Mouse (Mus musculus) liver, embryonic 13.5 days (tissue): Measurements from ENCODE around the gene Hemk1. TPM values are rescaled to one million over a fixed set of nuclear protein-coding genes. Genes with fewer than 3 reads are reported as not detected.

ENCODE experiments used
- ATAC-seq: fragments of 200-750 bp; cut with Nextera tagmentation; 2 replicates; pipeline ENCODE4 v1.8.0; 2017; ENCODE audit warnings: low read depth, mild to moderate bottlenecking, moderate number of reproducible peaks, moderate library complexity
- DNase-seq: peaks from one replicate; pipeline ENCODE4 v3.0.0; 2022
- H3K27ac ChIP-seq: fragments of 300-500 bp; sonication (generic); 2 replicates; pipeline ENCODE4 v1.5.1; 2015; ENCODE audit warnings: moderate library complexity, mild to moderate bottlenecking, inconsistent platforms
- H3K27me3 ChIP-seq: fragments of 300-500 bp; sonication (generic); 2 replicates; pipeline ENCODE4 v1.6.1; 2015; ENCODE audit warnings: mild to moderate bottlenecking, inconsistent platforms
- H3K36me3 ChIP-seq: fragments of 300-500 bp; sonication (generic); 2 replicates; pipeline ENCODE4 v1.6.1; 2015; ENCODE audit warnings: mild to moderate bottlenecking, inconsistent platforms
- H3K4me1 ChIP-seq: fragments of 300-500 bp; sonication (generic); replicated peaks from 2 replicates; pipeline ENCODE4 v1.6.1; 2015; ENCODE audit warnings: inconsistent platforms
- H3K4me2 ChIP-seq: fragments of 300-500 bp; sonication (generic); 2 replicates; pipeline ENCODE4 v1.6.1; 2015; ENCODE audit warnings: inconsistent platforms, mild to moderate bottlenecking, moderate library complexity
- H3K4me3 ChIP-seq: fragments of 300-500 bp; sonication (generic); replicated peaks from 2 replicates; pipeline ENCODE4 v1.5.1; 2015; ENCODE audit warnings: mild to moderate bottlenecking, inconsistent platforms
- H3K9ac ChIP-seq: fragments of 300-500 bp; sonication (generic); 2 replicates; pipeline ENCODE4 v1.6.1; 2015; ENCODE audit warnings: mild to moderate bottlenecking, inconsistent platforms
- H3K9me3 ChIP-seq: fragments of 300-500 bp; sonication (generic); replicated peaks from 2 replicates; pipeline ENCODE4 v1.6.1; 2016; ENCODE audit warnings: inconsistent platforms
- WGBS: fragments of 180-500 bp; shearing (Covaris S2); methylation state at CpG from one replicate; pipeline ENCODE4 v1.1.7; 2015; ENCODE audit not compliant: insufficient replicate concordance; 5-methylcytosine and 5-hydroxymethylcytosine counted together
- polyA plus RNA-seq: library from polyadenylated mRNA; unstranded; fragments of >200 nt; fragmentation: Nextera tagmentation; extraction: Ambion mirVana; gene quantifications from 2 replicates; pipeline ENCODE4 v1.2.1, GENCODE M21; 2015

Gene Hemk1
- polyA plus RNA-seq, 1 experiment from 2014 or later: 3.8 TPM

DNA sequence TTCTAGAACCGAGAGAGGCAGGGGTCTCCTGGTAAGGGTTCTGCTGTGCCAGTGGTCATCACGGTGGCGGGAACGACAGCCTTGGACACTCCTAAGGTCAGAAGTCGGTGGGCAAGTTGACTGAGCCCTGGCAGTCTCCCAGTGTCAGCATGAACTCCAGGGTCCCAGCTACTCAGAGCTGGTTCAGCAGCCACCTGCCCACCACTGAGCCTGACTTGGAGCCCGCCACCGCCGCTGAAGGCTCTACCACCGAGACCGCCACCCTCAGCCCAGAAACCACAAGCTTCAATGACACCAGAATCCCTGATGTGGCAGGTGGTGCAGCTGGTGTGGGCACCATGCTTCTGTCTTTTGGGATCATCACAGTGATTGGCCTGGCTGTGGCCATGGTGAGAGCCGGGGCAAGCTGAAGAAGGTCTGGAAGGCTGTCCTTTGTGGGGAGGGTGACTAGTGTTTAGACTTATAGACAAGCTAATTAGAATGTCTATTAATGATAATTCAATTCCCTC lies 4.1 kb upstream of the Hemk1 start:
- H3K9ac ChIP-seq: no peak overlapping the region
- no peak overlapping the region for H3K4me2 ChIP-seq
- peaks cover 25% of the 10 kb centered on the region for H3K4me1 ChIP-seq
- no peak overlapping the region for H3K4me3 ChIP-seq
- H3K27me3 ChIP-seq: peaks cover 40% of the 10 kb centered on the region
- ATAC-seq (no peak), DNase-seq (no peak)
- 68% methylated on average over 11 of the region's 11 CpGs for WGBS
- H3K9me3 ChIP-seq: no peaks in the 10 kb centered on the region
- H3K36me3 ChIP-seq: no peaks in the 10 kb centered on the region
- H3K27ac ChIP-seq: no peak overlapping the region

DNA sequence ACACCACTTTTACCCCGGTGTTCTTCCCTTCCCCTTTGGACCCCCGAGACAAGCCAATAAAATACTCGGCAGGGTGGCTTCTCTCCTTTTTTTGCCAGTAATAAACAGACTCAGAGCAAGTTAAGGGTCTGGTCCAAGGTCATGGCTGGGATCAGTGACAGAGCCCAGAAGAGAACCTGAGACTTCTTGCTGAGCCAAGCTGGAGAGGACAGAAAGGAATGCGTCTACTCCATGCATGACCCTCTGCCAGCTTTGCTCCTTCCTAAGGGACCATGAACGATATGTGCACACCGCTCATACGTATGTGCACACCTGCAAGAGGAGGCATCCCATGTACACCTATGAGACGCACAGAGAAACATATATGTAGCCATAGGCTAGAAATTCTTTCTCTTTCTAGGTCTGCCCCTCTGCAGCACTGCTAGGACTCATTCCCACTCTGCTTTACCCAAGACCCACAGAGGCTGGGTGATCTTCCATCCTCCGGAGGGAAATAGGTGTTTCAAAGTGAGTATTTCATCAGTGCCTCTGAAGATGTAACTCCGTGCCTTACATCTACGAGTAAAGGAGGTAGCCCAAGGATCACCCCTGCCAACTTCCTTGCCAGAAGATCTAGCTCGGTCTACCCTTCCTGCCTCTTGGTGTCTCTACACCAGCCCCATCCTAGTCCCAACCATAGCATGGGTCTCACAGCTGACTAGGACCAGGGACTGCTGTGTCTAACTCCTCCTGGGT lies 2.9 kb upstream of the Hemk1 start:
- peak overlapping the region; percentile 84 for H3K4me2 ChIP-seq
- H3K9me3 ChIP-seq: no peaks in the 10 kb centered on the region
- ATAC-seq (no peak), DNase-seq (no peak)
- H3K4me1 ChIP-seq: peaks cover 28% of the 10 kb centered on the region
- no peak overlapping the region for H3K27ac ChIP-seq
- no peaks in the 10 kb centered on the region for H3K36me3 ChIP-seq
- peaks cover 40% of the 10 kb centered on the region for H3K27me3 ChIP-seq
- 43% methylated on average over 12 of the region's 12 CpGs for WGBS
- H3K4me3 ChIP-seq: peak overlapping the region; percentile 63
- H3K9ac ChIP-seq: peak overlapping the region; percentile 67

DNA sequence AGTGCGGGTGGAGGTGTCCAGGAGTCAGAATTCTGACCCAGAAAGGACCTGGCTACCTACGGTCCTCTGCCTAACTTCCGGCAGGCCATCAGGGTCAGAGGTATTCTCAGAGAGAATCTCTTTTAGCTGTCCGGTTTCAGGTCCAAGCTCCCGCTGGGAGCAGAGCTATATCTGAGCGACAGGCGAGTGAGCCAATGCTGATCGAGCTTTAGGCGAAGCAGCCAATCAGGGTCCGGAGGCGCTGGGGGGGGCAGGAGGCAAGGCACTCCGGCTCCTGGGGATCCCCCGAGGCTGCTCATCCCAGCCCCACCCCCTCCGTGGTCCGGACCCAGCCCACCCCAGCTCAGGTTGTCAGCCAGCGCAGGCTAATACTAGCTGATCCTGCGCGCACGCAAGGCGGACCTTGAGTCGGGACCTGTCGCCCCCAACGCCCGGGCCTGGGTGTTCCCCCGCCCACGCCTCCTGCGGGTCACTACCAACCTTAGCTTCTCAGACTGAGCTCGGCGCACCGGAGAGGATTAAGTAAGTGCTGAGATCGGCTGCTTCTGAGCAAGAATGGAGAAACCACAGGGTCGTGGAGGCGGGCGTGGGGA lies 2.2 kb upstream of the Hemk1 start, which contains the start of gene 6430571L13Rik:
6430571L13Rik (plus strand) TSS at position 336 of the 593 bp plus-strand sequence.
- peak; percentile 68 for DNase-seq
- H3K36me3 ChIP-seq: no peaks in the 10 kb centered on the region
- WGBS: under 1% methylated on average over 34 of the region's 34 CpGs
- H3K4me1 ChIP-seq: peaks cover 28% of the 10 kb centered on the region
- peak within 1 kb of the TSS; percentile 67 for H3K9ac ChIP-seq
- H3K27ac ChIP-seq: no peak within 1 kb of the TSS
- peaks cover 40% of the 10 kb centered on the region for H3K27me3 ChIP-seq
- ATAC-seq: peak; percentile 85
- H3K4me3 ChIP-seq: peak within 1 kb of the TSS; percentile 63
- H3K9me3 ChIP-seq: no peaks in the 10 kb centered on the region
- H3K4me2 ChIP-seq: peak within 1 kb of the TSS; percentile 84

DNA sequence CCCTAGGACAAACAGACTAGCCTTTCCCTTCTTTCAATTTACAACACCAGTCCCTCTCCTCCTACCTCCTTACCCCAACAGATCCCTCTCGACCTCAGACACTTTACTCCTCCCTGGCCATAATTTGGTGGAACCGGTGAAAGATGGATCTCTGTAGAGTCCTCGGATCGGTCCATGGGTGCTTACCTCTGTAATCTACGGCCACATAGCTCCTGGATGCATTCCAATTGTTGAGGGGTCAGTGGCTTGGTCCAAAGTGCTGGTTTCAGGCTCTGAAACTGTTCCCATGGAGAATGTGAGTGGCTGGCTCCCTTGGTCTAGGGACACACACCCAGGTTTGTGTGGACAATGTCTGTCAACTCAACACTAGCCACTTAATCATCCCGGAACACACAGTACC lies 1.8 kb downstream of the Hemk1 start:
- no peak overlapping the region for H3K27ac ChIP-seq
- 78% methylated on average over 6 of the region's 6 CpGs for WGBS
- DNase-seq (no peak), ATAC-seq (no peak)
- no peaks in the 10 kb centered on the region for H3K9me3 ChIP-seq
- no peak overlapping the region for H3K4me2 ChIP-seq
- H3K4me1 ChIP-seq: peaks cover 28% of the 10 kb centered on the region
- H3K36me3 ChIP-seq: 0 out of 2 replicates have a peak, but pooled peaks cover 2% of the 10 kb centered on the region
- peaks cover 11% of the 10 kb centered on the region for H3K27me3 ChIP-seq
- no peak overlapping the region for H3K9ac ChIP-seq
- H3K4me3 ChIP-seq: no peak overlapping the region

DNA sequence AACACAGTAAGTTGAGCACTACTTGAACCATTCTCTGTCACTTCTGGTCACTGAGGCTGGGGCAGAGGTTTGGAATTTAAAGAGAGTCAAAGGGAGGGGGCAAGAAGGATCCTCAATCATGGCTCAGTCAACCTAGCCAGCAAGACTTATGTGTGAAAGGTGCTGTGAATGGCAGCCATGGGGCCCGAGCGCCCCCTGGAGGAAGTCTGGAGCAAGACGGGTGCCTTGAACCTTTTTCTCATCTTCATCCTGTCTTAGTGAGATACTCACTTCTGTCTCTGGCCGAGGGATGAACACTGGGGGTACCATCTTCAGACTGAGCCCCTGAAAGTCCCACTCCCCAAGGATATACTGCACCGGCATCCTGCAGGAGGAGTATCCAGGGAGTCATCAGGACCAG lies 2.2 kb downstream of the Hemk1 start:
- Histone ChIP-seq H3K27ac (no peak overlapping the region), H3K36me3 (0 out of 2 replicates have a peak, but pooled peaks cover 2% of the 10 kb centered on the region), H3K9me3 (no peaks in the 10 kb centered on the region), H3K9ac (no peak overlapping the region), H3K27me3 (peaks cover 6% of the 10 kb centered on the region), H3K4me3 (no peak overlapping the region), H3K4me1 (peaks cover 26% of the 10 kb centered on the region), H3K4me2 (no peak overlapping the region)
- DNase-seq (peak; percentile 68), ATAC-seq (no peak)
- WGBS: 0% methylated on average over 5 of the region's 5 CpGs

DNA sequence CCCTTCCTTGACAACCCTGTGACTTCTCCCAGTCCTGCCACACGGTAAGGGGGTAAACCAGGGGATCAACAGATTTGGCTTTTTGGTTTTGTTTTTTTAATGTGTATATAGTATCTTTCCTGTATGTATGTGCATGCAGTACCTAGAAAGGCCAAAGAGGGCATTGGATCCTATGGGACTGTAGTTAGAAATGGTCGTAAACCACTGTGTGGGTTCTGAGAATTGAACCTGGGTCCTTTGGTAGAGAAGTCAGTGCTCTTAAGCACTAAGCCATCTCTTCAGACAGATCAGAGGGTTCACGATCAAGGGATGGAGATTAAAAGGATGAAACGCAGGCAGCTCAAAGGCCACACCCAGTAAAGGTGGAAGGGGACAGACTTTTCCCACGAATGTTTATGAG lies 3.1 kb downstream of the Hemk1 start:
- no peaks in the 10 kb centered on the region for H3K27me3 ChIP-seq
- H3K4me2 ChIP-seq: no peak overlapping the region

DNA sequence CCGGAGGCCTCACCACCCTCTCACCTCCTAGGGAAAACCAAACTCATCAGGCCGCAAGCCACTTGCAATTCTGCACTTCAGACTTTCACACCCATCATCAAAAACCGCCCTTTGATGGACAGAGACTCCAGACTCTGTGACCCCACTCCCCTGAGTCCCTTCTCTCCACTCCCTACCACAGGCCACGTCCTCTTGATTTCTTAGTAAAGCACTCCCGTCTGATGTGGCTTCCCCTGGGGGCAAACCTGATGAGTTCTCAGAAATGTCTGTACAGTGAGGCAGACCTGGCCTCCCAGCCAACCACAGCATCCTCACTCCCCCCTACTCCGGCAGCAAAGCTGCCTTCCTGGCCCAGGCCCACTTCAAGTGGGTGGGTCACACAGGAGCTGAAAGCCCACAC lies 3.8 kb downstream of the Hemk1 start:
- peaks cover 20% of the 10 kb centered on the region for H3K4me1 ChIP-seq

More for the DNA sequence above, 3.1 kb downstream of the Hemk1 start:
- 77% methylated on average over 5 of the region's 5 CpGs for WGBS
- no peak overlapping the region for H3K27ac ChIP-seq
- 0 out of 2 replicates have a peak, but pooled peaks cover 2% of the 10 kb centered on the region for H3K36me3 ChIP-seq
- H3K9me3 ChIP-seq: no peaks in the 10 kb centered on the region
- H3K4me3 ChIP-seq: no peak overlapping the region
- DNase-seq: no peak
- H3K9ac ChIP-seq: no peak overlapping the region
- peaks cover 20% of the 10 kb centered on the region for H3K4me1 ChIP-seq
- no peak for ATAC-seq

DNA sequence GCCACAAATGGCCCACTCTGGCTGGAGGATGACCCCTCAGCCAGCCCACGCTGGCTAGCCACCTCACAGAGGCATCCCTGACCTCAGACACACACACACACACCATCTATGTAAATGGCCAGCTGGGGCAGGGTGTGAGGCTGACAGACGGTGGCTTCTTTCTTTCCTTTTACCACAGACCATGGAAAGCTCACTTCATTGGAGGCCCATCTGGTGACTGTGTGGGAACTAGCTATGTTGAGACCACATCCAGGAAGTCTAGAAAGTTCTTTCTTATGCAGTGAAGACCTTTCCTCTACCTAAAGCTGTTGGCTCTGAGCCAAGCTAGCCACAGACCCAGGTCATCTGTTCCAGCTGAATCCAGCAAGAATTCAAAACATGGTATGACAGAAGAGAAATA lies 4.5 kb downstream of the Hemk1 start:
- Histone ChIP-seq H3K9me3 (no peaks in the 10 kb centered on the region), H3K27me3 (no peaks in the 10 kb centered on the region), H3K36me3 (0 out of 2 replicates have a peak, but pooled peaks cover 2% of the 10 kb centered on the region), H3K27ac (no peak overlapping the region), H3K9ac (no peak overlapping the region), H3K4me2 (no peak overlapping the region), H3K4me1 (peaks cover 15% of the 10 kb centered on the region), H3K4me3 (no peak overlapping the region)
- no peak for DNase-seq
- ATAC-seq: no peak
- 67% methylated on average over 2 of the region's 2 CpGs for WGBS

More for the DNA sequence above, 3.8 kb downstream of the Hemk1 start:
- no peak for DNase-seq
- WGBS: 73% methylated on average over 6 of the region's 6 CpGs
- Histone ChIP-seq H3K9ac (no peak overlapping the region), H3K36me3 (0 out of 2 replicates have a peak, but pooled peaks cover 2% of the 10 kb centered on the region), H3K27me3 (no peaks in the 10 kb centered on the region), H3K4me2 (no peak overlapping the region), H3K9me3 (no peaks in the 10 kb centered on the region), H3K4me3 (no peak overlapping the region), H3K27ac (no peak overlapping the region)
- no peak for ATAC-seq

DNA sequence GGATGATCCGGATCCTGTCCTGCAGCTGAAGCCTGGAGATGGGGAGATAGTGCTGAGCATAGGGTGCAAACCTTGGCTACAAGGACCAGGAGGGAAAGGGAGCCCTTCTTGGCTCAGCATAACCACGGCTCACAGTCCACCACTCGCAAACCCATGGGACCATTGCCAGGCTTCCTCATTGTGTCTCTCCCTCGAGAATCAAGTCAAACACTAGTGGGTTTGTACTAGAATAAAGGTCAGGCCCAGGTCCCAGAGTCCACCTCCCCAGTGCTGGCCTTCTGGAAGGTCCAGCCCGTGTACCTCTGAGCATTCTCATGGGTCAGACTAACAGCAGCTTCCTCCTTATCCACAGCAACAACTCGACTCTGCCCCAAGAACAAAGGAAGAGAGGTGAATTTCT lies 7.4 kb downstream of the Hemk1 start:
- Histone ChIP-seq H3K4me2 (no peak overlapping the region), H3K4me1 (no peaks in the 10 kb centered on the region), H3K9ac (no peak overlapping the region), H3K9me3 (no peaks in the 10 kb centered on the region), H3K4me3 (no peak overlapping the region), H3K36me3 (0 out of 2 replicates have a peak, but pooled peaks cover 2% of the 10 kb centered on the region), H3K27me3 (no peaks in the 10 kb centered on the region), H3K27ac (no peak overlapping the region)
- ATAC-seq (no peak), DNase-seq (no peak)
- WGBS: 65% methylated on average over 6 of the region's 6 CpGs

DNA sequence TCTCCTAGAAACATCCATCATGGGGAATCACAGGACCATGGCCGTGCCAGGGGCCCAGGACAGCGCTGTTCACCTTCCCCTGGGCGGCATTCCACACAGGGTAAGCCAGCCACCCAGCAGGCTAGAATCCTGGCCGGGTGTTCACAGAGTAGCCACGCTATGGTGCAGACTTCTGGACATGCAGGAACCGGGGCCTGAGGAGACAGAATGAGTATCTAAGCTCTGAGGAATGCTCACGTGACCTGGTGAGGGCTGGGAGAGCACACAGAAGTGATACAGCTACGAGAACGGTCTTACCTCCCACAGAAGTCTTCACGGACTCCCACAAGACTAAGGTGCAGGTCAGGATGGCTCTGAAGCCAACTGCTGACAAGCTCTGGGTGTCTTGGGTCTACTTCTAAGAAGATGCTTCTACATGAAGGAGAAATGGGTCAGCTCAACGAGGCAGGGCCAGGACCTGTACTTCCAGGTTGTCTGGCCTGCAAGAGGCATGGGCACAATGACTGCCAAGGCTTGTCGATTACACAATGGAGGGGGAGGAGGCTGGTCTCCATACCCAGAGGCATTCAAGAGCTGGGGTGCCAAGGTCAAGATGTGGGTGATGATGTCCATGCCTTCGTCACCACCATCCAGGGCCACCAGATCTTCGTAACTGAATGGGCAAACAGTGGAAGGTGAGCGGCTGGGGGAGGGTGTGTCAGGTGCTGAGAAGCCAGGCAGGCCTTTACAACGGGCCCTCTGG lies 10.1 kb downstream of the Hemk1 start:
- no peak for DNase-seq
- H3K4me3 ChIP-seq: no peak overlapping the region
- H3K36me3 ChIP-seq: 0 out of 2 replicates have a peak, but pooled peaks cover 2% of the 10 kb centered on the region
- ATAC-seq: no peak
- H3K9ac ChIP-seq: no peak overlapping the region
- whole genome bisulfite sequencing: 81% methylated on average over 16 of the region's 16 CpGs
- H3K4me1 ChIP-seq: peaks cover 7% of the 10 kb centered on the region; the same call in 1 of the 2 replicates
- H3K9me3 ChIP-seq: no peaks in the 10 kb centered on the region
- no peaks in the 10 kb centered on the region; the same call in 1 of the 2 replicates for H3K27me3 ChIP-seq
- H3K27ac ChIP-seq: no peak overlapping the region
- H3K4me2 ChIP-seq: no peak overlapping the region

DNA sequence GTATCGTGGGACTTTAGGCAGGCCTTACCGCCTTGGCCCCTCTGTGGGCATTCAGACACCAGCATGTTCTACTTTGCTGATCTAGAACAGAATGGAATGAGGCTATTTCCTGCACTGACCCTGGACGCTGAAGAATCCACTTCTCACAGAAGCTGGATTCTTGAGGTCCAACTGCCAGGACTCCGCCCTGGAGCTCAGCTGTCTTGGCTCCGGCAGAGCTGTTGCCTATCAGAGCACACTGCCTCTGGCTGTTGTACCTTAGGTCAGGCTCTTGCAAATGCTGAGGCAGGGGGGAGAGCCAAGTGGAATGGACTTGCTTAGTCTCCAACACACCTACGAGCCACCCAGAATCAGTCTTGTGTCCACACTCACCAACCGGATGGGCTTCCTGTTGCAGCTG lies 12.2 kb downstream of the Hemk1 start:
- DNase-seq (no peak), ATAC-seq (no peak)
- Histone ChIP-seq H3K4me3 (no peak overlapping the region), H3K27ac (no peak overlapping the region), H3K4me1 (peaks cover 7% of the 10 kb centered on the region; the same call in 1 of the 2 replicates), H3K36me3 (no peaks in the 10 kb centered on the region), H3K27me3 (no peaks in the 10 kb centered on the region; the same call in 1 of the 2 replicates), H3K9me3 (no peaks in the 10 kb centered on the region), H3K4me2 (no peak overlapping the region), H3K9ac (no peak overlapping the region)
- WGBS: 57% methylated on average over 7 of the region's 7 CpGs
